Mouse (Mus musculus) lung, embryonic 16.5 days (tissue): ENCODE results near the gene Gm42674. TPM values are rescaled to one million over a fixed set of nuclear protein-coding genes. Genes with fewer than 3 reads are reported as not detected.

Source experiments
- ATAC-seq: fragments of 200-750 bp; cut with Nextera tagmentation; 2 replicates; pipeline ENCODE4 v1.8.0; 2017; ENCODE audit warnings: low read depth, mild to moderate bottlenecking, moderate library complexity
- H3K27ac ChIP-seq: fragments of 300-500 bp; sonication (generic); 2 replicates; pipeline ENCODE4 v1.5.1; 2014; ENCODE audit warnings: mild to moderate bottlenecking, control low read depth, low read length
- H3K27me3 ChIP-seq: fragments of 300-500 bp; sonication (generic); 2 replicates; pipeline ENCODE4 v1.6.1; 2014; ENCODE audit warnings: low read depth, low read length, mixed read lengths; ENCODE audit not compliant: control insufficient read depth, insufficient read depth
- H3K36me3 ChIP-seq: fragments of 300-500 bp; sonication (generic); 2 replicates; pipeline ENCODE4 v1.6.1; 2014; ENCODE audit warnings: low read length; ENCODE audit not compliant: control insufficient read depth, insufficient read depth
- H3K4me1 ChIP-seq: fragments of 300-500 bp; sonication (generic); replicated peaks from 2 replicates; pipeline ENCODE4 v1.6.1; 2014; ENCODE audit warnings: low read length, mixed read lengths; ENCODE audit not compliant: control insufficient read depth, insufficient read depth
- H3K4me2 ChIP-seq: fragments of 300-500 bp; sonication (generic); 2 replicates; pipeline ENCODE4 v1.6.1; 2014; ENCODE audit warnings: low read depth, low read length, control low read depth
- H3K4me3 ChIP-seq: fragments of 300-500 bp; sonication (generic); 2 replicates; pipeline ENCODE4 v1.5.1; 2014; ENCODE audit warnings: mild to moderate bottlenecking, low read length, control low read depth
- H3K9ac ChIP-seq: fragments of 300-500 bp; sonication (generic); 2 replicates; pipeline ENCODE4 v1.6.1; 2014; ENCODE audit warnings: low read length, control low read depth
- H3K9me3 ChIP-seq: fragments of 300-500 bp; sonication (generic); 2 replicates; pipeline ENCODE4 v1.6.1; 2016; ENCODE audit warnings: low read length; ENCODE audit not compliant: control insufficient read depth
- WGBS: fragments of 180-500 bp; shearing (Covaris S2); extraction: QIAGEN DNeasy Blood & Tissue Kit; methylation state at CpG from one replicate; pipeline ENCODE4 v1.1.7; 2014; 5-methylcytosine and 5-hydroxymethylcytosine counted together
- polyA plus RNA-seq: library from polyadenylated mRNA; unstranded; fragments of >200 nt; fragmentation: Nextera tagmentation; extraction: Ambion mirVana; gene quantifications from 2 replicates; pipeline ENCODE4 v1.2.1, GENCODE M21; 2015

Gene Gm42674
- polyA plus RNA-seq, result not detected in 2 replicates

DNA sequence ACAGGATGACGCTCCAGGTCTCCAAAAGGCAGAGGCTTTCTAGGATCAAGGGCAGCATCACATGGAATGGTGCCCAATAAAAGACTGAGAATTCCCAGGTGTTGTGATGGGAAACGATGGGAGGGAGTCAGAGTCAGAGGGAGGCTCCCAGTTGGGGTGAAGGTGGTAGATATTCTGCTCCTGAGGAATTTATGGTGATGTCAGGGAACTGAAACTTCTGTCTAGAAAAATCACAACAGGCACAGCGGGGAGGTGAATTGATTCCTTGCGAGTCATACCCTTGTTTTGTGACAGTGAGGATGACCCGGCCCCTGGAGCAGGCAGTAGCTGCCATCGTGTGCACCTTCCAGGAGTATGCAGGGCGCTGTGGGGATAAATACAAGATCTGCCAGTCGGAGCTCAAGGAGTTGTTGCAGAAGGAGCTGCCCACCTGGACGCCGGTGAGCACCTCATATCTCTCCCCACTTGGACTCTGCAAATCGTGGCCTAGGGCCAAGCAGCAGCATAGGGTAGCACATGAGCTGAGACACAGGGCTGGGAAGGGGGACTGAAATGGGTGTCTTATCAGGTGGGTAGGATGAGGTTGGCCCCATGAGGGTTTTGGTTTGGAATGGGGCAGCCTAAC lies at the start of gene Gm42674:
Gene Gm42674 (plus strand): TSS at position 419 of the 625 bp plus-strand sequence.
- no peak for ATAC-seq
- Histone ChIP-seq H3K27ac (no peak within 1 kb of the TSS), H3K9ac (no peak within 1 kb of the TSS), H3K36me3 (no peaks in the 10 kb centered on the region), H3K4me1 (peaks cover 27% of the 10 kb centered on the region), H3K9me3 (no peaks in the 10 kb centered on the region), H3K27me3 (no peaks in the 10 kb centered on the region), H3K4me2 (no peak within 1 kb of the TSS), H3K4me3 (no peak within 1 kb of the TSS)
- WGBS, result 70% methylated on average over 11 of the region's 11 CpGs

DNA sequence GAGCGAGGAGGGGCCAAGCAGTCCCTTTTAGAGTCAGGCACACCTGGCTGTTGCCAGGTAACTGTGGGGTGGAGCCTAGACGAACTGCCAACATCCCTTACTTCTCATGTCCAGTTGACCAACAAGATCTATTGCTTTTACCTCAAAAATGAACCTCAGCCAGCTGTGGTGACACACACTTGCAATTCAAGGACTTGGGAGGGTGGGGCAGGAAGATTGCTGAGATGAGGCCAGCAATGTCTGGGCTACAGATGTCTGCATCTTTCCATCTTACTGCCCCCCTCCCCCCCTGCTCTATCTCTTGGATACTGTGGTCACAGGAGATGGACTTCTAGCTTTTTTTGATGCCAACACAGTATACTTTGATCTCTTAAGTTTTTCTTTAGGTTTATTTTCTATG lies 49.5 kb upstream of the Gm42674 start:
- Histone ChIP-seq H3K9me3 (no peaks in the 10 kb centered on the region), H3K27me3 (no peaks in the 10 kb centered on the region), H3K4me2 (no peak overlapping the region), H3K4me3 (no peak overlapping the region), H3K9ac (no peak overlapping the region), H3K27ac (no peak overlapping the region), H3K36me3 (no peaks in the 10 kb centered on the region), H3K4me1 (no peaks in the 10 kb centered on the region)
- WGBS, result 80% methylated on average over 2 of the region's 2 CpGs
- no peak for ATAC-seq

DNA sequence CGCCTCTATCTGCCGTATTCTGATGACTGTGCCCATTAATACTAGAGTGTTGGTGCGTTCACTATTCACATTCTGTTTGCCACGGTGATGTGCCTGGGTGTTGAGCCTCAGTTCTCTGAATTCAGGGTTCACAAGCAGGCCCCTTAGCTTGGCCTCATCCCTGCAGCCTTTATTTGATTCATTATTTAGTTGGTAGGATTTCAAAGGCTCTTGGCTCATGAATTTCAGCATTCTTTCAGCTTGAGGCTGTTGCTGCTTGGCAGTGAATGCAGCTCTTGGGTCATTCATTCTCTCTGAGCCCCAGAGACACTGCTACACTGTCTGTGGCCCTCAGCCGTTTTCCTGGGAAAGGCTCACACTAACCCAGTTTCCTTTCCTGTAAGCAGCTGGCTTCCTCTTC lies 45.8 kb upstream of the Gm42674 start:
- Histone ChIP-seq H3K9ac (no peak overlapping the region), H3K9me3 (no peaks in the 10 kb centered on the region), H3K36me3 (no peaks in the 10 kb centered on the region), H3K4me2 (no peak overlapping the region), H3K4me1 (no peaks in the 10 kb centered on the region), H3K27ac (no peak overlapping the region), H3K27me3 (no peaks in the 10 kb centered on the region), H3K4me3 (no peak overlapping the region)
- ATAC-seq, result no peak
- WGBS, result 55% methylated on average over 5 of the region's 5 CpGs

DNA sequence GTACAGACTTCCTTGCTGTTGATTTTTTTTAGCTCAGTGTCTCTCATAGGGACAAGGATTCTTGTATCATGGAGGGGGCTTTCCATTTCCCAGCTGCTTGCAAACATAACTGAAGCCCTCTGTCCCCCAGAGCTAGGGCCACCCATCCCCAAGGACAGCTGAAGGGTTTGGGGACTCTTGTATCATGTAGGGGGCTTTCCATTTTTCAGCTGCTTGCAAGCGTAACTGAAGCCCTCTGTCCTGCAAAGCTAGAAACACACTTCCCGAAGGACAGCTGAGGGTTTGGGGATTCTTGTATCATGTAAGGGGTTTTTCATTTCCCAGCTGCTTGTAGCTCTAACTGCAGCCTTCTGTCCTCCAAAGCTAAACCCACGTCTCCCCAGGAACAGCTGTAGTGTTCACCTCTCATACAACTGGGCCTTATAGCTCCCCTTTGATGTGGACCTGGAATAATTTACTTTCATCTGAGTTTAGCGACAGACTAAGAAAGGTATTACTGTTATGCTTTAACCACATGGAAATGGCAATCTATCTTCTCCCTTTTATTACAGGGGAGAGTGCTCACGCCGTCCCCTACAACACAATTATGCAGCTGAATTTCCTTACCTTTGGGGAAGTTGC lies 41.6 kb upstream of the Gm42674 start, which contains the start of gene S100a3:
Gene S100a3 (plus strand): TSS at position 571 of the 621 bp plus-strand sequence.
- WGBS, result 82% methylated on average over 6 of the region's 6 CpGs
- no peaks in the 10 kb centered on the region for H3K4me1 ChIP-seq
- no peak for ATAC-seq
- H3K4me3 ChIP-seq, result no peak within 1 kb of the TSS
- H3K4me2 ChIP-seq, result no peak within 1 kb of the TSS
- no peaks in the 10 kb centered on the region for H3K9me3 ChIP-seq
- no peaks in the 10 kb centered on the region for H3K36me3 ChIP-seq
- no peak within 1 kb of the TSS for H3K9ac ChIP-seq
- H3K27ac ChIP-seq, result no peak within 1 kb of the TSS
- H3K27me3 ChIP-seq, result no peaks in the 10 kb centered on the region

DNA sequence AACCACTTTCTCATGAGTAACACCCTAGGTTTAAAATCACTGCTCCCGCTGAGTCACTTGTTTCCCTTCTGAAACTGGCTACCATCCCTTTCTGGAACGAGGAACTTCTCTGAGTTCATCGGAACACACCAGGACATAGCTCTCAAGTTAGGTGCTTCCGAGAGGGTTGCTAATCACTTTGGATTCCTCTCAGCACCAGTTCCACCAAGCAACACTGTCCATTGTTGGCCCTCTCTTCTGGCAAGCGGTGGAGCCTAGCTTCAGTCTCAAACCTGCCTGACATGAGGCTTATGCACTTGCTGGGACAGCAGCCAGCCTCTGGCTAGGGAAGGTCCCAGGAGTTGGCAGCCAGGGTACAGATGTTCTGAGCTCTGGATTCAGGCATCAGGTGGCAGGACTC lies 27.0 kb upstream of the Gm42674 start:
- Histone ChIP-seq H3K4me3 (no peak overlapping the region), H3K27ac (no peak overlapping the region), H3K27me3 (no peaks in the 10 kb centered on the region), H3K9me3 (no peaks in the 10 kb centered on the region), H3K4me1 (no peaks in the 10 kb centered on the region), H3K9ac (no peak overlapping the region), H3K4me2 (no peak overlapping the region), H3K36me3 (no peaks in the 10 kb centered on the region)
- WGBS, result 85% methylated on average over 5 of the region's 5 CpGs
- ATAC-seq, result no peak

DNA sequence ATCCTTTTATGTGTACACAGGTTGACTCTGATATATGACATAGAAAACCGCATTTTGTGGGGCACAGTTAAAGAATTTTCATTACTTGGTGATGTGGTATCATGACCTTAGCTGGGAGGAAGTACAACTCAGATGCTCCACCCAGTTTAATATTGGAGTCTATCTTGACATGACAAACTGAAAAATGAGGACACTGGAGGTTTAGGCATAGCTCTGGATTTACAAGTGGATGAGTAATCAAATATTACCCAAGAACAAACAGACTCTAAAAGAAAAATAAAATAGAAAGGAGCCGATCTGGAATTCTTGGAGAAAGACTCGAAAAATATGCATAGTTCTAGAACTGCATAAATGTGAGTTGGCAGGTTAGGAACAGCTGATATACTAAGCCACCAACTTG lies 26.4 kb upstream of the Gm42674 start:
- Histone ChIP-seq H3K4me2 (no peak overlapping the region), H3K27me3 (no peaks in the 10 kb centered on the region), H3K9me3 (no peaks in the 10 kb centered on the region), H3K36me3 (no peaks in the 10 kb centered on the region), H3K4me1 (no peaks in the 10 kb centered on the region), H3K27ac (no peak overlapping the region), H3K9ac (no peak overlapping the region), H3K4me3 (no peak overlapping the region)
- no peak for ATAC-seq
- WGBS, result 53% methylated on average over 3 of the region's 3 CpGs

DNA sequence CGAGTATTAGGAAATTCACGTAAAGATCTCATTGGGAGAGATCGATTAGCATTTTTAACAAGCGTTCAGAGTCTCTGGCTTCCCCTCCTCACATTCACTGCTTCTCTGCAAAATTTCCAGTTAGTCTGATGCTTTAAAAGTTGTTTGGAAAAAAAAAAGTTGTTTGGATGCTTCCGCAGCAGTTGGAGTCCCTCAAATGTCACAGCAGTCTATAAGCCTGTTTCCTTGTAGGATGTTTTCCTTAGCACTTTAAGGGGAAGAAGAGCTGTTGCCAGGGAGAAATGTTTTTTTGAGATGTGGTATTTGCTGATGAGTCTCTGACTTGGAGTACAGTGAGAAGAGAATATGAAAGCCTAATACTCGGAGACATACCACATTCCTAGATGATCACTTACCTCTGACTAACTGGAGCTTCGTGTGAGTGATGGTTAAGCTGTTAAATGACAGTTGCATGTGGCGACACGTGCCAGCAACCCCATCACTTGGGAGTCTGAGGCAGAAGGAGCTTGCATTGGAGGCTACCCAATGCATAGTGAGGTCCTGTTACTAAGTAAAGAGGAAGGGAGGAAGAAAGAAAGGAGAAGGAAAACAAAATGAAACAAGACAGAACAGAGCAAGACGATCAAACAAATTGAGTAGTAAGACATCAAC lies 25.2 kb upstream of the Gm42674 start:
- H3K27me3 ChIP-seq, result no peaks in the 10 kb centered on the region
- H3K27ac ChIP-seq, result no peak overlapping the region
- H3K36me3 ChIP-seq, result no peaks in the 10 kb centered on the region
- H3K4me2 ChIP-seq, result no peak overlapping the region
- peak; percentile 23; the same call in 1 of the 2 replicates for ATAC-seq
- H3K9me3 ChIP-seq, result no peaks in the 10 kb centered on the region
- H3K4me3 ChIP-seq, result no peak overlapping the region
- no peaks in the 10 kb centered on the region for H3K4me1 ChIP-seq
- WGBS, result 62% methylated on average over 10 of the region's 10 CpGs
- H3K9ac ChIP-seq, result no peak overlapping the region

DNA sequence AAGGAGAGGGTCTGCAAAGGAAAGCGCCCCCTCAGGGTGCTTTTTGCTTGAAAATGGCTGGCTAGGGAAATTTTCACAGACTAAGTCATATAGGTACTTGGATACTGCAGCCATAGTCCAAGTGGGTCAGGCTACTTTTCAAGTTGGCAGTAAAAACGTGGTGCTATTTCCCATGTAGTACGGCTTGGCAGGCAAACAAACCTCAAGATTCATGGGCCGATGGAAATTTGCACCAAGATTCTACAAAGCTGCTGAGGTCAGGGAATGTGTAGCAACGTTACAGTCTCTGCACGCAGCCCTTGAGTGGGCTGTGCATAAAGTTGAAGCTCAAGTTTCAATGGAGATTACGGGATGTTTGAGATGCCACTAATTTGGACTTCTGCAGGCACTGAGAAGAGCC lies 22.3 kb upstream of the Gm42674 start:
- H3K36me3 ChIP-seq, result no peaks in the 10 kb centered on the region
- no peak for ATAC-seq
- H3K4me2 ChIP-seq, result no peak overlapping the region
- 38% methylated on average over 7 of the region's 7 CpGs for WGBS
- no peak overlapping the region for H3K27ac ChIP-seq
- H3K9ac ChIP-seq, result no peak overlapping the region
- no peaks in the 10 kb centered on the region; the same call in 1 of the 2 replicates for H3K4me1 ChIP-seq
- H3K4me3 ChIP-seq, result no peak overlapping the region
- no peaks in the 10 kb centered on the region for H3K9me3 ChIP-seq
- no peaks in the 10 kb centered on the region for H3K27me3 ChIP-seq

DNA sequence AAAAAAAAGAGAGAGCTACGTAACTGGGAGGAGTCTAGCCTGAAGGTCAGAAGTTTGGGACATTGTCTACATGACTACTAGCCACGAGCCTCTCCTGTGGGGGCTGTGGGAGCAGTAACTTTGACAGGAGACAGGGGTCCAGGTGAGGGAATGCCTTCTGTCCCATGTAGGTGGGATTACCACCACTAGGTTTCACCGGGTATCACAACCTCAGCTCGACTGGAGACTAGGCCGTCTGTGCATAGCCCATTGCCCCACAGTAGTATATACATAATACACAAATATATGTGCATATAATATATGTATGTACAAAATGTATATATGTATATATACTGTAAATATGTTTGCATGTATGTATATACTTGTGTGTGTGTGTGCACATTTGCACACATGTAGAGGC lies 20.6 kb upstream of the Gm42674 start:
- no peak overlapping the region for H3K27ac ChIP-seq
- no peak overlapping the region for H3K9ac ChIP-seq
- no peak overlapping the region for H3K4me3 ChIP-seq
- H3K4me2 ChIP-seq, result no peak overlapping the region
- no peak for ATAC-seq
- no peaks in the 10 kb centered on the region for H3K36me3 ChIP-seq
- H3K9me3 ChIP-seq, result no peaks in the 10 kb centered on the region
- WGBS, result 93% methylated on average over 5 of the region's 5 CpGs
- H3K27me3 ChIP-seq, result no peaks in the 10 kb centered on the region
- H3K4me1 ChIP-seq, result no peaks in the 10 kb centered on the region; the same call in 1 of the 2 replicates
